Mouse (Mus musculus) cerebellum, adult 11-12 months (tissue): Measurements from ENCODE around the gene Cracr2b.

Source experiments
- DNase-seq: peaks from one replicate; pipeline ENCODE4 v3.0.0; 2022

The Cracr2b gene

DNA sequence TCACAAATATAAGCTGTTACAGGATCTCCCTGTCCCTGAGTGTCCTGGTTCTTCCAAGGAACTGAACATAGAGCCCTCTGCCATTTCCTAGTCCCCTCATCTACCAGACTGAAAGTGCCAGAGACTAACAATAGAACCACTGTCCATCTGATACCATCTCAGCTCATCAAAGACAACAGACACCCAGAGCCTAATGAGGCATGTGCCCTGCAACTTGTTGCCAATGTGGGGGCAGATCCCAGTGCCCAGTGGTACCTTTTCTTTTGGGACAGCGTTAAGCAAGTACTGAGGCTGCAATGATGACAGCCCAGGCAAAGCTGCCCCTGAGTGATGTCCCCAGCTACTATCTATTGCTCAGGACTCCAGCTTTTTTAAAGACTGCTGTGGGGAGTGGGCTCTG is 25.3 kb downstream of the Cracr2b start:
- DNase-seq: peak; percentile 65

DNA sequence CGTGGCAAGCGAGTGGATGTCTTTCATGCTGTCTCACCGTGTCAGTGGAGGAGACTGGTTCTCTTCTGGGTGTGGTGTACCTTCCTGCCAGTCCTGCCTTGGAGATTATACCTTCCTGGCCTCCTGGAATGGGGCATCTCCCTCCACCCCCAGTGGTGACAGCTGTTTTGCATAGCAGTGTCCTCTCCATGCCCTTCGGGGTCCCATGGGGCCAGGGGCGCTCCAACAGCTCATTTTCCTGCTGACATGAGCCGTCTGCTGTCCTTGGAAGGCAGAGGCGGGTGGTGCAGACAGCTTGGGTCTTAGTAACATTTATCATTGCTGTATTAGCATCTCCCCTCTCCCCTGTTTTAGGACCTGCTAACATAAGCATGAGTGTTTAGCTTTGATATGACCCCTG is 26.2 kb downstream of the Cracr2b start:
- DNase-seq: no peak

- DNase-seq: no peak
Measured at GRCm38 (mm10) chr7:141491151-141491550, 30.3 kb downstream of the Cracr2b start.

DNA sequence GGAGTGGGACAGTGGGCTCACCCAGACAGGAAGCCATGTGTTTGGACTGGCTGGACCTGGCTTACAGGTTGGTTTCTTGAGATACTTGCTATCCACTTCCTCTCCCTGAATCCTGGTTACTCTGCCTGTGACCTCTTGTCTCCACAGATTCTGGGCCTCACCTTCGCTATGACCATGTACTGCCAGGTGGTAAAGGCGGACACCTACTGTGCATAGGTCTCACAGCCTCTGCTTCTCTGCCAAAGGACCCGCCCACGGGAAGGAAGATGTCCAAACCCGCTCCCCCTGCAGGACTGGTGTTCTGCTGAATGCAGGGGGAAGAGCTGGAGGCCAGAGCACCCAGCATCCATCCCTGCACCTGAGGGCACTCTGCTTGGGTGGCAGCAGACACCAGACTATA is 31.8 kb downstream of the Cracr2b start:
- peak; percentile 82 for DNase-seq

- DNase-seq: no peak
Measured at GRCm38 (mm10) chr7:141493729-141494128, 32.8 kb downstream of the Cracr2b start.

DNA sequence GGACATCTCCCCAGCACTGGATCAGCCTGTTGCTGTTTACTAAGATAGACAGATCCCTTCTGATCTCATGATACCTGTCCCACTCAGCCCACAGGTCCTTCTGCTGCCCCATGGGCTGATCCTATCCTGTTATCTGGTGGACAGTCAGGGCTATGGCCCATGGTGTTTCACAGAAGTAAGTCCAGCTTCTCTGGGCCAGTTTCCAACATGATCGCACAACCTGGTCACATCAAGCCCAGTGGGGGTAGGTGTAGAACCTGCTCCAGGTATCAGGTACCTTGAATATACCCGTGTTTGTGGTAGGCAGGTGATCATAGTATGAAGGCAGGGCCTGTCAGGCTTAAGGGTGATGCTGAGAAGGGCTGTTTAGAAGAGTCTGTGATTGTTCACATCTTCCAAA is 34.5 kb downstream of the Cracr2b start:
- no peak for DNase-seq

DNA sequence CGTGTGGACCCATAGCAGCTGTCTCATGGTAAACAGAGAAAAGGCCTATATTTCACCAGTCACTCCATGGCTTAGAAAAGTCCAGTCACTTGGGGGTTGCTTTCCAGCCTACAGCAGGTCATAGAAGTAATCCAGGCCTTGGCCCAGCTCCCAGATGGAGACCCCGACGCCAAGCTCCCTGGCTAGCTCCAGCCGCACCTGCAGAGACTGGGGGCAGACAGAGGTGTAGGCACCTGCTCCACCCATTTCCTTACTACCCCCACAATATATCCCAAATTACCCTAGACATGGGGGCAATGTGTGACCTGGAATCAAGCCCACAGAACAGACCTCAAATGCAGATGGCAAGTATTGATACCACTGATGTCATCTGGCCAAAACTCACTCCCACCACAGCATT is 35.0 kb downstream of the Cracr2b start:
- DNase-seq: no peak

DNA sequence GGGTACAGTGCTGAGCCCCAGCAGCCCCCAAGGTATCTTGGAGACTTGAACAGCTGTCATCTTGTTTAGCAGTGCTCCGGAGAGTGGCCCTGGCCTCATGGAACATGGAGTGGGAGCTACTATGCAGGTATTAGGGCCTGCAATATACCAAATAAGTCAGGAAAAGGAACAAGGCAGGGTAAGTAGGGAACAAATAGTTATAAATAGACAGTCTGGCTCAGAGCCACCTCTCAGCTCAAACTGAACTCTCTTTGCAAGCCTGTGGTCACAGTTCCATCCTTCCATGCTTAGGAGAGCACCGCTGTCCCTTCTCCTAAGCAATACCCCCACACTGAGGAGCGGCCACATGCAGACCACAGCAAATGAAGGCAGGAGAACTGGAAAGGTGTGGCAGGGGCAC is 36.7 kb downstream of the Cracr2b start:
- DNase-seq: no peak

- DNase-seq: no peak
Measured at GRCm38 (mm10) chr7:141501820-141502555, 41.1 kb downstream of the Cracr2b start.

DNA sequence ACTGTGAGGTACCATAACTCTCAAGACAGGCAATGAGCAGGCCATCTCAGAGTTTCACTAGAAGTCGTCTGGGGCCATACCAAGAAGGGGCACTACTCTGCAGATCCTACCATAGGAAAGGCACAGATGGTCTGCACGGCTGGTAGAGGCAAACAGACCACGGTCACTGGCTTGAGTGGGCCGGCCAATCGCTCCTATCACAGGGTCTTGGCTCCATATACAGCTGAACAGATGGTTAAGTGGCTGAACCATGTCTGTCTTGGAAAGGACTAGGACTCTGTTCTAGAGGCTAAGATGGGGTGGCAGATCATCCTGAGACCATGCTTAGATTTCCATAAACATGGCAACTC is 41.6 kb downstream of the Cracr2b start:
- peak; percentile 84 for DNase-seq

DNA sequence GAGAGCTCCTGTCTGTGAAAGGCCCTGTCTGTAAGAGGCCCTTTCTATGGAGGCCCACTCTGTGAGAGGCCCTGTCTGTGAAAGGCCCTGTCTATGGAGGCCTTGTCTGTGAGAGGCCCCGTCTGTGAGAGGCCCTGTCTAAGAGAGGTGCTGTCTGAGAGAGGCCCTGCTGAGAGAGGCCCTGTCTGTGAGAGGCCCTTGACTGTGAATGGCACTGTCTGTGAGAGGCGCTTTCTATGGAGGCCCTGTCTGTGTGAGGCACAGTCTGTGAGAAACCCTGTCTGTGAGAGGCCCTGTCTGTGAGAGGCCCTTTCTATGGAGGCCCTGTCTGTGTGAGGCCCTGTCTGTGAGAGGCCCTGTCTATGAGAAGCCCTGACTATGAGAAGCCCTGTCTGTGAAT is 45.4 kb downstream of the Cracr2b start:
- DNase-seq: no peak

- DNase-seq: no peak
Measured at GRCm38 (mm10) chr7:141508160-141508559, 47.3 kb downstream of the Cracr2b start.

DNA sequence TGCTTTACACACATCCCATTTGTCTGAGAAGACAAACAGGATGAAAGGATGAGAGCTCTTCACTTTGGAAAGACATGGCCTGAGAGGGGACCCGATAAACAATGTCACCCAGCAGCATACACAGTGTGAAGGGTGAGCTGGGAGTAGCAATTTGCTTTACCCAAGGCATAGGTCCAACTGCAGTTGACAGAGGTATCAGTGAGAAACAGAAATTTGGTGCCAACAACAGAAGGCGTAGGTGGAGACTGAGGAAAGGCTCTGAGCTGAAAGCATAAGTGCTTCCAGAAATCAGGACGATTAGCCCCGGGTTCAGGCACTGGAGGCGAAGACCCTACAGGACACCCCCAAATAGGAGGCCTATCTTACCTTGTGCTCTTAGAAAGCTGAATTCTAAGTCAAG is 49.3 kb downstream of the Cracr2b start:
- DNase-seq: peak; percentile 71

DNA sequence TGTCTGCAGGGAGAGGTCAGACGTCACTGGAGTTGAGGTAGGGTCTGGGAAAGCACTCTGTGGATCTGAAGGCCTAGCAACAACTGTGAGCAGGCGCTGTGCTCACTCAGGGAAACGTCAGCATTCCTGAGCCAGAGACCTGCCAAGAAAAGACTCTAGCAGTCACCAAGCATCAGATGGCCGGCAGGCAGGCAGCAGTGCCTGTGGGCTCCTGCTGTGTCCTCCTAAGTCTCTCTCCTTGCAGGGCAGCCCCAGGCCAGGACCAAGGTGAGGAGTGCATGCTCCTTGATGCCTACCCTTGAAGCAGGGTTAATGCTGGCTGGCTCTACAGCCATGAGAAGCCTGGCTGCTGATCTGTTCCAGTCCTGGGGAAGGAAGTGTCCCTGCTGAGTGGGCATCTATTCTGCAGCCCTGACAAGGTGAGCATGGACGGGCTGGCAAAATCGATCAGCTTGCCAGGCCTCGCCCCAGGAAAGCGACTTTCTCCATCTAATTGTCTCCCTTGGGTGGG is 49.8 kb downstream of the Cracr2b start:
- DNase-seq: peak; percentile 81
